Mouse (Mus musculus) limb, embryonic 14.5 days (tissue): ENCODE data around the gene Abca17. TPM values are rescaled to one million over a fixed set of nuclear protein-coding genes. Genes with fewer than 3 reads are reported as not detected.

Source experiments
- ATAC-seq: fragments of 200-750 bp; cut with Nextera tagmentation; 2 replicates; pipeline ENCODE4 v1.8.0; 2017; ENCODE audit warnings: low read depth, moderate number of reproducible peaks, moderate TSS enrichment; ENCODE audit not compliant: low FRiP score
- DNase-seq: peaks from one replicate; pipeline ENCODE4 v3.0.0-alpha.2; 2015; ENCODE audit warnings: low spot score
- H3K27ac ChIP-seq: fragments of 300-500 bp; sonication (generic); replicated peaks from 2 replicates; pipeline ENCODE4 v1.5.1; 2014; ENCODE audit warnings: low read depth, mild to moderate bottlenecking, low read length, moderate library complexity, mixed read lengths
- H3K27me3 ChIP-seq: fragments of 300-500 bp; sonication (generic); 2 replicates; pipeline ENCODE4 v1.6.1; 2014; ENCODE audit warnings: low read length, mixed read lengths; ENCODE audit not compliant: control insufficient read depth, insufficient read depth
- H3K36me3 ChIP-seq: fragments of 300-500 bp; sonication (generic); 2 replicates; pipeline ENCODE4 v1.6.1; 2014; ENCODE audit warnings: mild to moderate bottlenecking, low read length, moderate library complexity, mixed read lengths; ENCODE audit not compliant: control insufficient read depth, insufficient read depth
- H3K4me1 ChIP-seq: fragments of 300-500 bp; sonication (generic); 2 replicates; pipeline ENCODE4 v1.6.1; 2014; ENCODE audit warnings: antibody characterized with exemption, low read length, mixed read lengths; ENCODE audit not compliant: control insufficient read depth, insufficient read depth
- H3K4me2 ChIP-seq: fragments of 300-500 bp; sonication (generic); replicated peaks from 2 replicates; pipeline ENCODE4 v1.6.1; 2014; ENCODE audit warnings: low read depth, mild to moderate bottlenecking, low read length, moderate library complexity; ENCODE audit not compliant: severe bottlenecking
- H3K4me3 ChIP-seq: fragments of 300-500 bp; sonication (generic); replicated peaks from 2 replicates; pipeline ENCODE4 v1.5.1; 2014; ENCODE audit warnings: low read length
- H3K9ac ChIP-seq: fragments of 300-500 bp; sonication (generic); 2 replicates; pipeline ENCODE4 v1.6.1; 2014; ENCODE audit warnings: mild to moderate bottlenecking, low read depth, low read length, moderate library complexity; ENCODE audit not compliant: severe bottlenecking
- H3K9me3 ChIP-seq: fragments of 300-500 bp; sonication (generic); 2 replicates; pipeline ENCODE4 v1.6.1; 2016; ENCODE audit warnings: low read length; ENCODE audit not compliant: control insufficient read depth
- POLR2A ChIP-seq: fragments of 200-500 bp; IDR thresholded peaks from 2 replicates; pipeline ENCODE4 v1.8.0; 2012; ENCODE audit warnings: inconsistent platforms, mild to moderate bottlenecking, moderate library complexity, borderline replicate concordance; ENCODE audit not compliant: insufficient read depth, insufficient read length; ENCODE audit errors: extremely low read depth
- WGBS: fragments of 180-500 bp; shearing (Covaris S2); extraction: QIAGEN DNeasy Blood & Tissue Kit; methylation state at CpG from one replicate; pipeline ENCODE4 v1.1.7; 2014; 5-methylcytosine and 5-hydroxymethylcytosine counted together
- polyA plus RNA-seq, 2 experiments: library from polyadenylated mRNA; depleted of rRNA in 1 of 2; stranded (reverse) in 1 of 2; unstranded in 1 of 2; fragments of >200 nt; fragmentation: Nextera tagmentation in 1 of 2; extraction: Ambion mirVana in 1 of 2; gene quantifications; 2 replicates each; pipeline versions ENCODE4 v1.2.1 to v1.2.3; 2012 to 2014

The Abca17 gene
- polyA plus RNA-seq, 2 experiments: 0.05 to 0.14 TPM

- Histone ChIP-seq H3K9me3 (no peaks in the 10 kb centered on the region), H3K27ac (no peak overlapping the region), H3K4me2 (no peak overlapping the region), H3K4me1 (no peaks in the 10 kb centered on the region), H3K36me3 (no peaks in the 10 kb centered on the region), H3K9ac (no peak overlapping the region), H3K27me3 (no peaks in the 10 kb centered on the region), H3K4me3 (no peak overlapping the region)
- no peak for DNase-seq
- TF ChIP-seq POLR2A: no peak
- no peak for ATAC-seq
- 81% methylated on average over 5 of the region's 5 CpGs for WGBS
Measured at GRCm38 (mm10) chr17:24388711-24389110, 37.8 kb upstream of the Abca17 start.

DNA sequence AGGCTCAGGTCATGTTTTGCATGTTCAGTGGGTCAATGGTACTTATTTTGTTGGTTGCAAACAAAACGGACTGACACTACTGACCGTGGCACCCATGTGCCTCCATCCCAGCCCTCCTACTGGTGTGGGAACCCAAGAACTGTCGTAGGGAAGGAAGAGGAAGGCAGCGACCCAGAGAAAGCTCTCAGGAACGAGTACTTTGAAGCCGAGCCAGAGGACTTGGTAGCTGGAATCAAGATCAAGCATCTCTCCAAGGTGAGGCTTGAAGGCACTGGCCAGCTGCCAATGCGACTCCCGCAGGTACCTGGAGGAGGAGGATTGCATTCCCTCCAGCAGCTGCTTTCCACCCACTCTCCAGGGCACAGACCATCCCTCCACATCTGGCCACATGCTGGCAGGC lies 32.9 kb upstream of the Abca17 start:
- TF ChIP-seq POLR2A: no peak
- Histone ChIP-seq H3K9me3 (no peaks in the 10 kb centered on the region), H3K27me3 (no peaks in the 10 kb centered on the region), H3K4me3 (no peak overlapping the region), H3K4me2 (no peak overlapping the region), H3K4me1 (no peaks in the 10 kb centered on the region), H3K9ac (no peak overlapping the region), H3K27ac (no peak overlapping the region), H3K36me3 (peaks cover 6% of the 10 kb centered on the region; the same call in 1 of the 2 replicates)
- 67% methylated on average over 8 of the region's 8 CpGs for WGBS
- DNase-seq: no peak
- no peak for ATAC-seq

GRCm38 (mm10) chr17:24378496-24378895 lies 27.6 kb upstream of the Abca17 start:
- Histone ChIP-seq H3K9me3 (no peaks in the 10 kb centered on the region), H3K4me2 (no peak overlapping the region), H3K9ac (no peak overlapping the region), H3K36me3 (peaks cover 10% of the 10 kb centered on the region), H3K27ac (no peak overlapping the region), H3K4me3 (no peak overlapping the region), H3K27me3 (no peaks in the 10 kb centered on the region), H3K4me1 (no peaks in the 10 kb centered on the region)
- TF ChIP-seq POLR2A: no peak
- DNase-seq (no peak), ATAC-seq (no peak)
- 95% methylated on average over 2 of the region's 2 CpGs for WGBS

- no peak for TF ChIP-seq POLR2A
- Histone ChIP-seq H3K4me1 (no peaks in the 10 kb centered on the region), H3K36me3 (peaks cover 4% of the 10 kb centered on the region), H3K27me3 (no peaks in the 10 kb centered on the region), H3K27ac (no peak overlapping the region), H3K9ac (no peak overlapping the region), H3K9me3 (no peaks in the 10 kb centered on the region), H3K4me3 (no peak overlapping the region), H3K4me2 (no peak overlapping the region)
- 92% methylated on average over 6 of the region's 6 CpGs for WGBS
- ATAC-seq (no peak), DNase-seq (no peak)
Measured at GRCm38 (mm10) chr17:24375886-24376285, 25.0 kb upstream of the Abca17 start.

GRCm38 (mm10) chr17:24375094-24375712 lies 24.3 kb upstream of the Abca17 start:
- Histone ChIP-seq H3K4me2 (no peak overlapping the region), H3K4me3 (no peak overlapping the region), H3K9ac (no peak overlapping the region), H3K4me1 (no peaks in the 10 kb centered on the region), H3K36me3 (peaks cover 4% of the 10 kb centered on the region), H3K27me3 (no peaks in the 10 kb centered on the region), H3K9me3 (no peaks in the 10 kb centered on the region), H3K27ac (no peak overlapping the region)
- 81% methylated on average over 4 of the region's 5 CpGs for WGBS
- no peak for TF ChIP-seq POLR2A
- DNase-seq (no peak), ATAC-seq (no peak)
